Mouse (Mus musculus) heart, embryonic 14.5 days (tissue): ENCODE results near the gene Slfn5. TPM values are rescaled to one million over a fixed set of nuclear protein-coding genes. Genes with fewer than 3 reads are reported as not detected.
"Not testable (repeated sequence)": the region's sequence is repeated elsewhere in the genome, so short reads cannot be mapped to it uniquely, and the experiment has no call there.

Source experiments
- ATAC-seq: fragments of 200-750 bp; cut with Nextera tagmentation; 2 replicates; pipeline ENCODE4 v1.8.0; 2017; ENCODE audit warnings: low read depth, moderate TSS enrichment; ENCODE audit not compliant: insufficient number of reproducible peaks, insufficient read depth, low FRiP score
- H3K27ac ChIP-seq, 2 experiments: fragments of 200-500 bp in 1 of 2; fragments of 300-500 bp in 1 of 2; sonication (generic) in 1 of 2; replicated peaks in 1 of 2; 2 replicates each; pipeline ENCODE4 v1.5.1; 2012 to 2014; ENCODE audit warnings: low read depth in 2 of 2, low read length in 2 of 2, control low read depth in 1 of 2, mild to moderate bottlenecking in 1 of 2, mixed read lengths in 1 of 2; ENCODE audit not compliant: control insufficient read depth in 1 of 2, insufficient read depth in 1 of 2
- H3K27me3 ChIP-seq: fragments of 300-500 bp; sonication (generic); 2 replicates; pipeline ENCODE4 v1.6.1; 2014; ENCODE audit warnings: mild to moderate bottlenecking, low read length, control low read depth; ENCODE audit not compliant: control insufficient read depth, insufficient read depth
- H3K36me3 ChIP-seq: fragments of 300-500 bp; sonication (generic); 2 replicates; pipeline ENCODE4 v1.6.1; 2014; ENCODE audit warnings: mild to moderate bottlenecking, control low read depth, low read length, mixed read lengths; ENCODE audit not compliant: control insufficient read depth, insufficient read depth
- H3K4me1 ChIP-seq, 2 experiments: fragments of 200-500 bp in 1 of 2; fragments of 300-500 bp in 1 of 2; sonication (generic) in 1 of 2; 2 replicates each; pipeline ENCODE4 v1.6.1; 2012 to 2014; ENCODE audit warnings: low read length in 2 of 2, control low read depth in 1 of 2, mixed read lengths in 1 of 2; ENCODE audit not compliant: control insufficient read depth in 2 of 2, insufficient read depth in 2 of 2
- H3K4me2 ChIP-seq: fragments of 300-500 bp; sonication (generic); 2 replicates; pipeline ENCODE4 v1.6.1; 2014; ENCODE audit warnings: mild to moderate bottlenecking, low read length
- H3K4me3 ChIP-seq, 2 experiments: fragments of 200-500 bp in 1 of 2; fragments of 300-500 bp in 1 of 2; sonication (generic) in 1 of 2; 2 replicates each; pipeline ENCODE4 v1.5.1; 2012 to 2014; ENCODE audit warnings: low read length in 2 of 2, mild to moderate bottlenecking in 2 of 2, control low read depth in 1 of 2, low read depth in 1 of 2, moderate library complexity in 1 of 2; ENCODE audit not compliant: control insufficient read depth in 1 of 2, insufficient read depth in 1 of 2
- H3K9ac ChIP-seq: fragments of 300-500 bp; sonication (generic); 2 replicates; pipeline ENCODE4 v1.6.1; 2014; ENCODE audit warnings: mild to moderate bottlenecking, low read length
- H3K9me3 ChIP-seq: fragments of 300-500 bp; sonication (generic); 2 replicates; pipeline ENCODE4 v1.6.1; 2016; ENCODE audit warnings: low read length, control low read depth; ENCODE audit not compliant: control insufficient read depth
- WGBS: fragments of 180-500 bp; shearing (Covaris S2); extraction: QIAGEN DNeasy Blood & Tissue Kit; methylation state at CpG from one replicate; pipeline ENCODE4 v1.1.7; 2014; 5-methylcytosine and 5-hydroxymethylcytosine counted together
- polyA plus RNA-seq: library from polyadenylated mRNA; unstranded; fragments of >200 nt; fragmentation: Nextera tagmentation; extraction: Ambion mirVana; gene quantifications from 2 replicates; pipeline ENCODE4 v1.2.1, GENCODE M21; 2014

The Slfn5 gene
- polyA plus RNA-seq, 1 experiment from 2014 or later: 6.8 TPM

DNA sequence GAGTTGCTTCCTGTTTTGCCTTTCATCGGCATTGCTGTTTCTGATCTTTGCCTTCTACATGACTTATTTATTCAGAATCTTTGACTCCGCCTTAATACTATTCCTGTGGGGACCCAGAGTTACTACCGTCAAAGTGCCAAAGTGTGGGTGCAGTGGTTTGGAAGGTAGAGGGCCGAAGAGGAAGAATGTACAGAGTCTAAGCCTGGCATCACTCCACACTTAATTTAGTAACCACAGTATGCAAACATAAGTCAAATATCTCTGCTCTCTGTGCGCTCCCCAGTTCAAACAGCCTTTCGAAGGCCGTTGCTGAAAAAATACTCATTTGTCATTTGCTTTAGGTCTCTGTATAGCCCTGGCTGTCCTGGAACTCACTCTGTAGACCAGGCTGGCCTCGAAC lies 11.1 kb downstream of the Slfn5 start:
- Histone ChIP-seq H3K4me2 (no peak overlapping the region), H3K27me3 (no peaks in the 10 kb centered on the region), H3K4me1 (no peaks in the 10 kb centered on the region), H3K36me3 (no peaks in the 10 kb centered on the region), H3K27ac (no peak overlapping the region), H3K9me3 (no peaks in the 10 kb centered on the region), H3K4me3 (no peak overlapping the region), H3K9ac (no peak overlapping the region)
- ATAC-seq: no peak
- WGBS: 81% methylated on average over 8 of the region's 8 CpGs

DNA sequence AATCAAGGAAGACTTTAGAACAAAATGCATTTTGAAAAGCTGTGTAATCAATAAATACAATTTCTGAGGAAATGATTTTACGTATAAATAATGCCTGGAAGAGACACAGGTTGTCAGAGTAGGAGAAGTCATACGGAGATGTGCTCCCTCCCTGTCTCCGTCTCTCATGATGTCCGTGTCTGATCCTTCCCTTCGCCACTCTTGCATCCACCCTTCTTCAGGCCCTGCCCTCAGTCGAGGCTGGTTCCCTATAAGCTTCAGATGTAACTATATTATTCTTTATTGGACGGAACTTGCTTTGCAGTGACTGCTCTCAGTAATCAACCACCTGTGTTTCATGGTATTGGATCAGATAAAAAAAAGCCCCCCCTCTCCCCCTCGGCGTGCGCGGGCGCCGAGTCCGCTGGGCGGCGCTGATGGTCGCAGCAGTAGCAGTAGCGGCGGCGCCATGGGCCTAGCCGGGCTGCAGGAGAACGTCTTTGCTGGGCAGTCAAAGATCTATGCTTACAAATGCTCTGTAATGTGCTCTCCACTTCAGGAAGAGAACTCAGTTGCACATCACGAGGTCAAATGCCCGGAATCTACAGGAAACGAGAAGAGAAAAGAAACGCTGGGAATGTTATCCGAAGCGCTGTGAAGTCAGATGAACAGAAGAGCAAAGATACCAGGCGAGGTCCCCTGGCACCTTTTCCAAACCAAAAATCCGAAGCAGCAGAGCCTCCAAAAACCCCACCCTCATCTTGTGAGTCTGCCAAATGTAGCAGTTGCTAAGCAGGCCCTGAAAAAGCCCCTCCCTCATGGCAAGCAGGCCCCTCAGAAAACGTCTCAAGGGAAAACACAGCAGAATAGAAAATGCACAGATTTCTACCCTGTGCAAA lies 19.8 kb downstream of the Slfn5 start:
- 10% methylated on average over 31 of the region's 31 CpGs for WGBS

DNA sequence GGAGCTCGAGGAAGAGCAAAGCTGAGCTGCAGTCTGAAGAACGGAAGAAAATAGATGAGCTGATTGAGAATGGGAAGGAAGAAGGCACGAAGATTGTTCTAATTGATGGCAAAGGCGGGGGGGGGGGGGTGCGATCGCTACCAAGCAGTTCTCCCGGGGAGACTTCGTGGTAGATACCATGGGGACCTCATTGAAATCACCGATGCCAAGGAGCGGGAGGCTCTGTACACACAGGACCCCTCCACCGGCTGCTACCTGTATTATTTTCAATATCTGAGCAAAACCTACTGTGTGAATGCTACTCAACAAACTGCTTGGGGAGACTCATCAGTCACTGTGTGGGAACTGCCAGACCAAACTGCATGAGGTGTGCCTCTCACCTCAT lies 20.4 kb downstream of the Slfn5 start:
- Histone ChIP-seq H3K9ac (0 out of 2 replicates have a peak overlapping the region, but pooled peaks have one; percentile 59), H3K4me3 (peak overlapping the region in 1 of 2 experiments; percentile 19; a peak in 1 of 4 replicates), H3K9me3 (no peaks in the 10 kb centered on the region), H3K36me3 (no peaks in the 10 kb centered on the region), H3K27ac (no peak overlapping the region), H3K27me3 (no peaks in the 10 kb centered on the region), H3K4me1 (peaks cover 8 to 11% of the 10 kb centered on the region in 2 experiments), H3K4me2 (peak overlapping the region; percentile 60)
- WGBS: 71% methylated on average over 8 of the region's 11 CpGs
- ATAC-seq: no peak

More for the DNA sequence above, 19.8 kb downstream of the Slfn5 start:
- peaks cover 8 to 11% of the 10 kb centered on the region in 2 experiments for H3K4me1 ChIP-seq
- peak overlapping the region; percentile 3 to 39; a peak in 1 of 4 replicates for H3K27ac ChIP-seq
- H3K9ac ChIP-seq: peak overlapping the region; percentile 59
- no peaks in the 10 kb centered on the region for H3K27me3 ChIP-seq
- ATAC-seq: no peak
- no peaks in the 10 kb centered on the region for H3K36me3 ChIP-seq
- H3K4me2 ChIP-seq: peak overlapping the region; percentile 60
- H3K4me3 ChIP-seq: peak overlapping the region; percentile 19 to 23
- no peaks in the 10 kb centered on the region for H3K9me3 ChIP-seq

DNA sequence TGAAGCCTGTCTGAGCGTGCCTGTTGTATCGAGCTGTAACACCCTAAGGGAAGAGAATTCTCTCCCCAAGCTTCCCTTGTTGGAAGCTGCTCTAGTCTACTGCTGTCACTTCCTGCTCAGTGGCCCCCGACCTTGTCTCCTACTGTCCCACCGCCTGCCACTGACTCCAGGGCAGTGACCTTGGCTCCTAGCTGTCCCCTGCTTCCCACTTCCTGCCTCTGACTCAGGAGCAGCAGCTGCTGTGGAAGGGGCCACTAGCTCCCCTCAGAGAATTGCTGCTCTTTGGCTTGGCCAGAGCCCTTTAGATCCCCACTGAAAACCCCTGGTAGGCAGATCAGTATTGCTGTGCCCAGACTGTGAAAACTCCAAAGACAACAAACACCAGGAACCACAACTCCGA lies 22.8 kb downstream of the Slfn5 start:
- Histone ChIP-seq H3K4me3 (no peak overlapping the region), H3K27me3 (no peaks in the 10 kb centered on the region), H3K9ac (no peak overlapping the region), H3K9me3 (no peaks in the 10 kb centered on the region), H3K4me1 (peaks cover 8 to 11% of the 10 kb centered on the region in 2 experiments), H3K4me2 (no peak overlapping the region), H3K27ac (0 out of 4 replicates have a peak overlapping the region, but pooled peaks of 1 of the 2 experiments have one; percentile 17), H3K36me3 (0 out of 2 replicates have a peak, but pooled peaks cover 5% of the 10 kb centered on the region)
- ATAC-seq: no peak
- 39% methylated on average over 5 of the region's 5 CpGs for WGBS

DNA sequence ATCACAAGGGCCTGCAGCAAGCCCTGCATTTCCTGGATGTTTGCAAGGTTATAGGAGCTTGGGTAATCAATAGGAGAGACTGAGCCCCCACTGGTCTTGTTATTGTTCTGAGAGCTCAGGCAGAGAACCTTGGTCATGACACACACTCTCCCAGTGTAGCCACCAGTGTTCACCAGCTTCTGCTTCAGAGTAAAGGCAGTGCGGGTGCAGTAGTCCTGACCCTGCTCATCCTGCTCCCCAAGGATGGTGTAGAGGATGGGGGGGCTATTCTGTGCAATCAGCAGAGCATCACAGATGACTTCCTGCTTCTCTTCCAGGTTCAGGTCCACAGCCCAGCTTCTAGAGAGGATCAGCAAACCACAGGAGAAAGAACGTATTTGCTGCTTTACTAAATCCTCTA lies 31.3 kb downstream of the Slfn5 start:
- H3K9me3 ChIP-seq, H3K4me3 ChIP-seq, H3K9ac ChIP-seq, H3K4me1 ChIP-seq, H3K27me3 ChIP-seq, ATAC-seq, H3K27ac ChIP-seq, H3K4me2 ChIP-seq: not testable (repeated sequence)
- H3K36me3 ChIP-seq: peaks cover 67% of the 10 kb centered on the region
- WGBS: 82% methylated on average over 2 of the region's 2 CpGs

DNA sequence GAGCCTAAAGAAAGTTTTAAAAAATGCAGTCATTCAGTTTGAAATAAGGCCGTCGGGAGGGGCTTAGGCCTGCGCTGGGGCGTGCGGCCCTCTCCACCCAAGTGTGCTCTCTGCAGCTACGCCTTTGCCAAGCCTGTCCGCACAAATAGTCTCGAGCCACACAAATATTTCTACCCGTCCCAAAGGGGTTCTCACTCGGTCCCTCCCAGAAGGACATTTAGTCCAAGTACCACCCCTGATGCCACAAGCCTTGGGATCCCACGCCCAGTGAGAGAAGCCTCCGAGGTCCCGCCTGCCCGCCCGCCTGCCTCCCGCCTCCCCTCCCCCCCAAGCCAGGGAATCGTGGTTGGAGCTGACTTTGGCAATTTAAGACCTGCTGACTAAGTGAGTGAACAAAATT lies 32.0 kb downstream of the Slfn5 start:
- Histone ChIP-seq H3K4me1 (no peaks in the 10 kb centered on the region), H3K4me2 (no peak overlapping the region), H3K4me3 (no peak overlapping the region), H3K9ac (no peak overlapping the region), H3K27ac (no peak overlapping the region), H3K27me3 (no peaks in the 10 kb centered on the region), H3K36me3 (peaks cover 72% of the 10 kb centered on the region), H3K9me3 (no peaks in the 10 kb centered on the region)
- no peak for ATAC-seq
- WGBS: 86% methylated on average over 17 of the region's 17 CpGs

DNA sequence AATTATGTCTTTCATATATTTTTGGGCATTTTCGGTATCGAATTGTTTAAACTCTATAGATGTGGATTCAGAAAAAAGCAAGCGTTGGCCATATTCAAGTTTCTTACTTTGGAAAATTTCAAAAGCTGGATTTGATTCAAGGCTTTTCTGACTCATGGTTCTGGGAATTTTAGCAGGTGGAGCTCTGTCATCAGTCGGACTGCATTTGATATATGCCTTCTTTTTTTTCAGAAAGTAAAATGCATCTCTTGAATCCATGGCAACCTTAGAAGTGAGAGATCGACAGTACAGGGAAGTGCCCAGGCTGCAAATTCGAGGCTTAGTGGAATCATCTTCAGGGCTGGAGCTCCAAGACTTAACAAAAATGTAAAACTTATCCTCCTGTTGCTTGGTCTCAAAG lies 36.5 kb downstream of the Slfn5 start:
- Histone ChIP-seq H3K9me3 (no peaks in the 10 kb centered on the region), H3K27ac (no peak overlapping the region), H3K4me2 (no peak overlapping the region), H3K36me3 (peaks cover 35% of the 10 kb centered on the region), H3K4me3 (no peak overlapping the region), H3K9ac (no peak overlapping the region), H3K4me1 (peaks cover 5 to 19% of the 10 kb centered on the region in 2 experiments; a peak in 3 of 4 replicates), H3K27me3 (no peaks in the 10 kb centered on the region)
- ATAC-seq: no peak
- 87% methylated on average over 6 of the region's 6 CpGs for WGBS
